Mouse (Mus musculus) kidney, adult 2 months (tissue): ENCODE results near the gene Cxcr5. TPM values are rescaled to one million over a fixed set of nuclear protein-coding genes. Genes with fewer than 3 reads are reported as not detected.

Experiments
- DNase-seq: peaks from one replicate; pipeline ENCODE4 v3.0.0; 2021
- H3K27ac ChIP-seq: fragments of 200-500 bp; 2 replicates; pipeline ENCODE4 v1.5.1; 2012; ENCODE audit warnings: low read depth, low read length, control low read depth, inconsistent platforms; ENCODE audit not compliant: insufficient read depth
- H3K27me3 ChIP-seq: fragments of 200-500 bp; replicated peaks from 2 replicates; pipeline ENCODE4 v1.6.1; 2012; ENCODE audit warnings: mild to moderate bottlenecking, moderate library complexity, low read length, inconsistent platforms; ENCODE audit not compliant: control insufficient read depth, insufficient read depth
- H3K36me3 ChIP-seq: fragments of 200-500 bp; 2 replicates; pipeline ENCODE4 v1.6.1; 2012; ENCODE audit warnings: mild to moderate bottlenecking, moderate library complexity, low read length, inconsistent platforms; ENCODE audit not compliant: control insufficient read depth, insufficient read depth
- H3K4me1 ChIP-seq: fragments of 200-500 bp; 2 replicates; pipeline ENCODE4 v1.6.1; 2011; ENCODE audit warnings: low read length; ENCODE audit not compliant: control insufficient read depth, insufficient read depth
- H3K4me3 ChIP-seq: fragments of 200-500 bp; 2 replicates; pipeline ENCODE4 v1.5.1; 2011; ENCODE audit warnings: mild to moderate bottlenecking, low read depth, low read length, control low read depth; ENCODE audit not compliant: insufficient read depth
- CTCF ChIP-seq: fragments of 200-500 bp; conservative IDR thresholded peaks from 2 replicates; pipeline ENCODE4 v1.5.1; 2011; ENCODE audit warnings: low read depth, mild to moderate bottlenecking, control low read depth, low read length, moderate library complexity, mixed read lengths; ENCODE audit not compliant: insufficient read depth, insufficient read length
- POLR2A ChIP-seq: fragments of 200-500 bp; IDR thresholded peaks from one replicate; pipeline ENCODE4 v1.6.1; 2011; ENCODE audit warnings: low read depth, low read length, control low read depth
- WGBS: fragments of 180-500 bp; shearing (Covaris S2); methylation state at CpG from one replicate; pipeline ENCODE4 v1.1.7; 2018; 5-methylcytosine and 5-hydroxymethylcytosine counted together
- polyA plus RNA-seq: library from polyadenylated mRNA; depleted of rRNA; stranded (reverse); fragments of >200 nt; gene quantifications from 2 replicates; pipeline ENCODE4 v1.2.3, GENCODE M21; 2012

Cxcr5 gene
- polyA plus RNA-seq, 1 experiment: 4.0 TPM

GRCm38 (mm10) chr9:44594901-44595536, 33.3 kb upstream of the Cxcr5 start:
- peak; percentile 52 for DNase-seq
- Histone ChIP-seq H3K27ac (peak overlapping the region; percentile 96), H3K36me3 (no peaks in the 10 kb centered on the region), H3K4me3 (no peak overlapping the region), H3K4me1 (peaks cover 22% of the 10 kb centered on the region), H3K27me3 (no peaks in the 10 kb centered on the region)
- no peak for TF ChIP-seq POLR2A
- TF ChIP-seq CTCF: no peak
- WGBS: 48% methylated on average over 9 of the region's 9 CpGs

GRCm38 (mm10) chr9:44593886-44594285, 32.2 kb upstream of the Cxcr5 start:
- WGBS: 83% methylated on average over 4 of the region's 4 CpGs
- H3K27me3 ChIP-seq: no peaks in the 10 kb centered on the region

GRCm38 (mm10) chr9:44593221-44593620, 31.5 kb upstream of the Cxcr5 start:
- Histone ChIP-seq H3K4me3 (no peak overlapping the region), H3K36me3 (no peaks in the 10 kb centered on the region), H3K4me1 (peaks cover 9% of the 10 kb centered on the region), H3K27me3 (no peaks in the 10 kb centered on the region), H3K27ac (no peak overlapping the region)
- no peak for DNase-seq
- TF ChIP-seq CTCF: no peak
- TF ChIP-seq POLR2A: no peak
- 85% methylated on average over 4 of the region's 4 CpGs for WGBS

More at GRCm38 (mm10) chr9:44593886-44594285, 32.2 kb upstream of the Cxcr5 start:
- no peak overlapping the region for H3K4me3 ChIP-seq
- peaks cover 15% of the 10 kb centered on the region for H3K4me1 ChIP-seq
- no peak overlapping the region for H3K27ac ChIP-seq
- TF ChIP-seq CTCF (no peak), POLR2A (no peak)
- no peaks in the 10 kb centered on the region for H3K36me3 ChIP-seq
- DNase-seq: no peak

GRCm38 (mm10) chr9:44591595-44592188, 30.0 kb upstream of the Cxcr5 start:
- Histone ChIP-seq H3K27ac (no peak overlapping the region), H3K4me1 (peaks cover 7% of the 10 kb centered on the region), H3K27me3 (no peaks in the 10 kb centered on the region), H3K36me3 (no peaks in the 10 kb centered on the region), H3K4me3 (no peak overlapping the region)
- 75% methylated on average over 7 of the region's 7 CpGs for WGBS
- TF ChIP-seq POLR2A (no peak), CTCF (no peak)
- DNase-seq: no peak

- WGBS: 53% methylated on average over 2 of the region's 2 CpGs
- TF ChIP-seq POLR2A (no peak), CTCF (no peak)
- no peak overlapping the region for H3K27ac ChIP-seq
These were observed 29.3 kb upstream of the Cxcr5 start for GRCm38 (mm10) chr9:44590969-44591368.

GRCm38 (mm10) chr9:44589095-44589494, 27.4 kb upstream of the Cxcr5 start:
- TF ChIP-seq POLR2A (no peak), CTCF (no peak)
- Histone ChIP-seq H3K36me3 (no peaks in the 10 kb centered on the region), H3K27ac (no peak overlapping the region), H3K27me3 (no peaks in the 10 kb centered on the region), H3K4me3 (no peak overlapping the region), H3K4me1 (no peaks in the 10 kb centered on the region; the same call in 1 of the 2 replicates)
- DNase-seq: no peak

More at GRCm38 (mm10) chr9:44590969-44591368, 29.3 kb upstream of the Cxcr5 start:
- no peaks in the 10 kb centered on the region for H3K36me3 ChIP-seq
- H3K27me3 ChIP-seq: no peaks in the 10 kb centered on the region
- H3K4me1 ChIP-seq: peaks cover 7% of the 10 kb centered on the region
- no peak for DNase-seq
- no peak overlapping the region for H3K4me3 ChIP-seq

- no peaks in the 10 kb centered on the region; the same call in 1 of the 2 replicates for H3K4me1 ChIP-seq
- 39% methylated on average over 9 of the region's 9 CpGs for WGBS
- DNase-seq: no peak
- H3K27ac ChIP-seq: no peak overlapping the region
- TF ChIP-seq POLR2A (no peak), CTCF (no peak)
- H3K27me3 ChIP-seq: no peaks in the 10 kb centered on the region
- H3K4me3 ChIP-seq: no peak overlapping the region
- no peaks in the 10 kb centered on the region for H3K36me3 ChIP-seq
These were observed 26.9 kb upstream of the Cxcr5 start for GRCm38 (mm10) chr9:44588605-44589004.
